Mouse (Mus musculus): ENCODE results near the gene Znfx1.

Znfx1 gene

DNA sequence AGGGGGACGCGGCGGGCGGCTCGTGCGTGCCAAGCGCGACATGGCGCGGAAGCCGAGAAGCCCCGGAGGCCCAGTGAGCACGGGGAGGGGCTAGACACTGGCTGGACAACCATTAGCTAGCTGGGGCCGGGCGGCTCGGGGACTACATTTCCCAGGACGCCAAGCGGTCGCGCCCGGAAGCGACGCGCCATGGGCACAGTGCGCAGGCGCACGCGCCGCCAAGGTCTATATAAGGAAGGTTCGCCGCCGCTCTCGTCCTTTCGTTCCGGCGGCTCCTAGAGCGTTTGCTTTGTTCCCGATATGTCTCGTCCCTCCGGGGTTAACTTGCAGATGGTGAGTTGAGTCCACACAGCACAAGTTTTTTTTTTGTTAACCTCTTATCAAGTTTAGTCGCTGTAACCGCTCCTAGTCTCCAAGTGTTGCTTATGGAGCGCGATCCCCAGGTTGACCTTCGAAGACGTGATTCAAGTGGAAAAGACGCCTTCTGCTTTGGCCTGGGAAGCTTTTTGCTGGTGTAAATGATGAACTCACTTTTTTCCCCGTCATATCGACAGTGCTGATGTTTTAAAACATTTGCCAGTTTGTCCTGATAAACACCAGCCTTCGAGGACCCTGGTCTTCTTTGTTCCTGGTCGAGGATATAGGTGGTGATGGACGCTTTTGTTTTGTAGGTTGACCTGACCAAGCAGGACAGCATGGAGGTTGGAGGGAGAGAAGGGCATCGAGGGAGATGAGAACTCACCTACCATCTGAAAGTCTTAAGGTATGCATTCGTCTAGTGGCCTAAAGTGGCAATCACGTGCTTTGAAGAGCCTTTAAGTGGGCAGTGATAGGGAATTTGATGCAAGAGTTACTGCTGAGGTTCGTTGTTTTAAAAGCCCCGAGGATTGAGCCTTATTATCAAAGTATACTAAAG is at the start of gene Znfx1:
Gene Znfx1 (minus strand): TSS at position 51 of the 916 bp plus-strand sequence.
- DNase-seq = peak; percentile 96

DNA sequence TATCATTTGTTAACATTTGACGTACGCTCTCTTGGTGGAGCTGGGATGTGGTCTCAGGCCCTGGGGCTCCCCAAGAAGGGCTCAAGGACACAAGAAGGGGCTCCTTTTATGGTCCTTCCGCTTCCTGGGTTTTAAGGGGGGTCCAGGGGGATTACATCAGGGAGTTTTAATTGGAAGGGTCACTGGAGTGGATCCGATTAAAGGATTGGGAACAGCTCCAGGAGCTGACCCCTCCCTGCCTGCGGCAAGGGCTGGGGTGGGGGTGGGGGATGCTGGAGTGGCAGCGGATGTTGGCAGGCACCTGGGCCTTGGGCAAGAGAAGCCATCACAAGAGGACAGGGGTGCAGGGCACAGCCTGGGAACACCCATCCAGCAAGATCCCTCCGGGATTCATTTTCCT is 49.4 kb upstream of the Znfx1 start:
- no peak for DNase-seq

DNA sequence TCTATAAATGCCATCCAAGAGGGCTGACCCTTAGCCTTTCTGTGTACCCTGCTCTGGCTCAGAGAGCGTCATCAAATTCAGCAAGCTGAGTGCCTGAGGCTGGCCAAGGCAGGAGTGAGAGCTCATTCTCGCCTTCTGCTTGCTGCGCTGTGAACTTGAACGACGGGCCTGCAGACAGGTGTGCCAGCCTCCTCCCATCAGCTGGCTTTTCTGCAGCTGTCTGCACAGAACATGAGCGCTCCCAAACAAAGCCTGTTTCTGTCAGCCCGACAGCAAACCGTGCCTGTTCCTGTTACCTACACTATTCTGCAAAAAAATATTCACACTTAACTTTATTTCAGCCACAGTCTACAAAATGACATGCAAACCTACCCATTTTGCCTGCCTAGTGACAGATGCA is 46.7 kb upstream of the Znfx1 start:
- no peak for DNase-seq

DNA sequence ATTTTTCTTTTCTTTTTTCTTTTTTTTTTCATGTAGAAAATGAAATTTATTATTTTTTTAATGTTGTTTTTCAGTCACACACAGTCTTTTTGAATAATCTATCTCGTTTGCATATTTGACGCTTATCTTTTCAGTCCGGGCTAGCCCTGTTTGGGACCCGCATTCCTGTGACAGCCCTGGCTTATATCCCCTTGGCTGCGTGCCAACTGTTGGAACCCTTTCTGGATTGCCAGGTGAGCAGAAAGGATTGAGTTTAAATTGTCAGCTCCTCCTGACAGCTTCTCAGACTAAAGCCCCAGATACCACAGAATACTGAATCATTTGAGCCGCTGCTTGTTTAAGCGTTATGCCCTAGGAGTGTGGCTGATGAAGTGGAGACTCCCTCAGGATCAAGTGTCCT is 40.7 kb upstream of the Znfx1 start:
- DNase-seq = no peak

DNA sequence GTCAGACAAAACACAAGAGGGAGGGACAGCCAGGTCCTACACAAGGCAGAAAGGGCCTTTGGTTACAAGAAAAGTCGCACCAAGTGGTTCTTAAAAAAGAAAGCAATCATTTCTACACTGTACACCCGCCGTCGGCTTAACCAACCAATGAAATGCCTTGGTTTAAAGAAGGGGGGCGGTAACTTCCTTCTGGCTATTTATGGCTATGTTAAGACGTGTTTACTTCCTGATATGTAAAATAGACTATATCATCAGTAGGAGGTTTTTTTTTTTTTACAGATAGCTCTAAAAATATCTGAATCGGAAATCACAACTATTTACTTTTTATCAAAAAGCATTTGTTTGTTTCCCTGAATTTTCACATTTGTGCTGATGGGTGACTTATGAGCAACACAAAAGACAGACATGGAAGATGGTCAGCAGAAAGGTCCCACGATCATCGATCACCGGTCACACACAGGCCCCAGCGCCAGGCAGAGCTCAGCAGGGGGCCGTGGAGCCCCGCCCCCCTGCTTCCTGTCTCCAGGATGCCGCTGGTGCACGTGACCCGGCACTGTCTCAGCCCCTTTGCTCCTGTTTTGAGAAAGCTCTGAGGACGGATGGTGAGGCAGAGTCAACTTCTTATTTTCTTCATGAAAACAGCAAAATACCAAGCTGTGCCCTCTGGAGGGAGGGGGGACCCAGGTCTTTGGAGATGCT is 39.1 kb upstream of the Znfx1 start:
- no peak for DNase-seq

DNA sequence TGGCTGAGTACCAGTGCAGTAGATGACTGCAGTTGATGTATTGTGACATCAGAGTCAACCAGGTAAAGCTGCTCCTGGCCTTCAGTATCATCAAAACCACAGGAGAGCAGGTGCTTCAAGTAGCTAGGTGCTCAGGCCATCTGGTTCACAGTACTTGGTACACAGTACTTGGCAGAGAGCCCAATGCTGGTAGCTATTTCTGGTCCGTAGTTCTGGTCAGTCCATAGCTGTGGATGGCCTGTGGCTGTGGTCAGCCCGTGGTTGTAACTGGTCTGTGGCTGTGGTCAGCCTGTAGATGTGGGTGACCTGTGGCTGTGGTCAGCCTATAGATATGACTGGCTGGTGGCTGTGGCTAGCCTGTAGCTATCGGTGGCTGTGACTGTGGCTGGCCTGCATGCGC is 31.9 kb upstream of the Znfx1 start:
- DNase-seq = no peak

- no peak for DNase-seq
Measured at GRCm38 (mm10) chr2:167093171-167093900, 30.5 kb upstream of the Znfx1 start.

DNA sequence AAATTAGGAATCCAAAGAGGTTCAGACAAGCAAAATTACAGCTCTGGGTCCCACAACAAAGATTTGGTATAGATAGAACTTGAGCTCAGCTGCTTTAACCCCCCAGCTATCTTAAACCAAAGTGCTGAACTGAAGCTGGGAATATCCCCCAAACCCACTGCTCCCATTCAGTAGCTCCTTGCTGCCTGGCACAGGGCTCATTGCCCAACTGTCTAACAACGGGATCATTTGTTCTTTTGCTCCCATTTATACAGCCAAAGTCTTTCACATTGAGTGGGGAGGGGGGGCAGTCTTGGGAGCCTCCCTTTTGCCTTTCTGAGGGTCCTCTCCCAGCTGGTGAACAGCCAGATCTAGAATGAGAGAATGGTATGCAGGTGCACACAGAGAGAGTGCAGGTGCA is 27.5 kb upstream of the Znfx1 start:
- DNase-seq = no peak

- no peak for DNase-seq
Measured at GRCm38 (mm10) chr2:167086836-167087235, 24.0 kb upstream of the Znfx1 start.

- no peak for DNase-seq
Measured at GRCm38 (mm10) chr2:167086092-167086491, 23.3 kb upstream of the Znfx1 start.

- no peak for DNase-seq
Measured at GRCm38 (mm10) chr2:167081639-167082038, 18.8 kb upstream of the Znfx1 start.

- DNase-seq = no peak
Measured at GRCm38 (mm10) chr2:167081135-167081534, 18.3 kb upstream of the Znfx1 start.

- DNase-seq = no peak
Measured at GRCm38 (mm10) chr2:167080387-167080786, 17.6 kb upstream of the Znfx1 start.

DNA sequence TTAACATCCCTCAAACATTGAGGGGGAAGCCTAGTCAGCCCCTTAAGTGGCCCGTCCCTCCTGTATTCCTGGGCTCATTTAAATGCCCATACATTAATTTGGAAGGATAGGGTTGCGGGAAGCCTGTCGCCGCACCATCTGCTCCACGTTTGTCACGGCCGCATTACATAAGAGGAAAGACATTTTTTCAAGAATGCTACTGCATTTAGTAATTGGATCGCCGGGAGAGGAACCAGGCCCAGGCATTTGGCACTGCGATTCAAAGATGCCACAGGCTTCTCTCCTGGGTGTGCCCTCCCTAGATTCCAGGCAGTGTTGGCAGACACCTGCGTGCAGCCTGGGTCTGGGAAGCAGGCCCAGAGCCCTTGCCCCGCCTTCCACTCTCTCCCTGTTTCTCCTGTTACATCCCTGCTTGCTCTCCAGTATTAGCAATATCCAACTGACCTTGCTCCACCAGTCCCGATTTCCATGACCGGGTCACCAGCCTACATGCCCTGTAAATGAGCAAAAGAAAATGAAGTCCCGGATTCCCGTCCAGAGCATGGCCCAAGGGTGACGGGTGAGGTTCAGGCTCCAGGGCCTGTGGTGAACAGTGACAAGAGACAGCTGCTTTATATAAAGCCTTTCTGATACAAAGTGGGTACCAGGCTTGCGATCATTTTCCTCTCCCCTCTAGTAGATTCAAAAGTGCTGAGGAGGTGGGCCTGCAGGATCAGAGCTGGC is 16.9 kb upstream of the Znfx1 start:
- DNase-seq = peak; percentile 81

DNA sequence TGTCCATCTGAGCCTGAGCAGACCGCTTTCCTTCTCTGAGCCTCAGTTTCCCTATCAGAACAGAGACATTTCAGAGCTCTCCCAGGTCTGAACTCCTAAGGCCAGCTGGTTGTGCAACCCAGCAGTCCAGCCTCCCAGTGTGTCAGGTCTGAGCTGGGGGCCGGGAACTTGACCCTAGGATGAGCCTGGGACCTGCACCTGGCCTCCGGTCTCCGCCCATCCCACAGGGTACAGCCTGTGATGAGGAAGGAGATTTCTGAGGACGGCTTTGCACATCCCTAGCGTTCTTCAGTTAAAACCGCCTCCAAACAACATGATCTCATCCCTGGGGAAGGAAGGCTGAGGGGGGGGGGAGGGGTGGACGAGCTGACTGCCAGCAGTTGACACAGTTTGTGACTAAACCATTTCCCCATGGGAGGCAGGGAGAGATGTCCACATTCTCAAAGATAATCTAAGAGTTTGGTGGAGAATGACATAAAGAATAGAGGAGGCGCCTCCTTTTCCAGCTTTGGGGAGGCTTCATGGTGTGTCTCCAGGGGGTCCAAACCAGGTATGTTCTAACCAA is 16.2 kb upstream of the Znfx1 start:
- DNase-seq = peak; percentile 47

GRCm38 (mm10) chr2:167078486-167078885 is 15.7 kb upstream of the Znfx1 start:
- no peak for DNase-seq

- no peak for DNase-seq
Measured at GRCm38 (mm10) chr2:167077199-167077962, 14.6 kb upstream of the Znfx1 start.

- no peak for DNase-seq
Measured at GRCm38 (mm10) chr2:167076759-167077158, 13.9 kb upstream of the Znfx1 start.

DNA sequence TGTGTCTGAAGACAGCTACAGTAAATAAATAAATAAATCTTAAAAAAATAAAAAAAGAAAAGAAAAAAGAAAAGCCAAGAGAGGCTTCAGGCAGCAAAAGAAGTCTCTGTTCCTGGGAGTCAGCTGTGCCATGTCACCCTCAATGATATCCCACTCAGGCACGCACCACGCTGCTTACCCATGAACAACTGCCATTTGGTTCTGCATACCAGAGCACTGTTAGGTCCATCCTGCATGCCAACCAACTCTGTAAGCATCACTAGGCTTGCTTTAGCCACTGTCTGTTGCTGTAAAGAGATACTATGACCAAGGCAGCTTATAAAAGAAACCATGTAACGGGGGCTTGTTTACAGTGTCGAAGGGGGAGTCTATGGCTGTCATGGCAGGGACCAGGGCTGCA is 13.5 kb upstream of the Znfx1 start:
- DNase-seq = no peak

DNA sequence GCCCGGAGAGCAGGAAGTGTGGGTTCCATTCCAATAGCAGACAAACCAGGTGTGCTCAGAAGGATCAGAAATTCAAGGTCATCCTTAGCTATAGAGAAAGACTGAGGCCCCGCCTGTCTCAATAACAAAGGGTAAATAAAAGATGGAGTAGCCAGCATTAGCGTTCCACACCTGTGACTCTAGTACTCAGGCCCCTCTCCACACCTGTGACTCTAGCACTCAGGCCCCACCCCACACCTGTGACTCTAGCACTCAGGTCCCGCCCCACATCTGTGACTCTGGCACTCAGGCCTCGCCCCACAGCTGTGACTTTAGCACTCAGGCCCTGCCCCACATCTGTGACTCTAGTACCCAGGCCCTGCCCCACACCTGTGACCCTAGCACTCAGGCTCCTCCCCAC is 11.8 kb upstream of the Znfx1 start:
- no peak for DNase-seq

Data from layer of hippocampus, adult 9-11 months (tissue).